Mouse (Mus musculus): ENCODE measurements around the gene Arhgap15. TPM values are rescaled to one million over a fixed set of nuclear protein-coding genes. Genes with fewer than 3 reads are reported as not detected.

Arhgap15 gene
- polyA plus RNA-seq, 1 experiment from 2014 or later = 75.6 TPM

- DNase-seq (ENCODE audit: low spot score) = no peak
These were observed 276.1 kb downstream of the Arhgap15 start for GRCm38 (mm10) chr2:44024704-44025103.

- DNase-seq (ENCODE audit: low spot score) = no peak
These were observed 280.6 kb downstream of the Arhgap15 start for GRCm38 (mm10) chr2:44029035-44029715.

DNA sequence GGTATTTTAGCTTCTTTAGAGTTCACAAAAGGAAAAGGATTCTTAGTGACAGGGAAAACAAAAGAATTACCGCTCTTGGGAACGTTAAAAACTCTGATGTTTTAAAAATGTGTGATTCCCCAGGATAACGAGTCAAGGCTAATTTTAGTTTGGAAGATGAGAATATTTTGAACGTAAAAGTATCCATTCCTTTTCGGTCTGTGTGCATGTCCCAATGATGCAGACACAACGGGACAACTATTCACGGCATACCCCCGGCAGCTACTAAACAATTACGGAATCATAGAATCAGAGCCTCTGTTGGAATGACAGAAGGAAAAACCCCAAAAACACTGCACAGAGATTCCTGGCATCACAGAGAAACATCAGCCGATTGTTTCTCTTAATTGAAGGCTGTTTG is 281.2 kb downstream of the Arhgap15 start:
- no peak for DNase-seq (ENCODE audit: low spot score)

GRCm38 (mm10) chr2:44039522-44040203 is 291.0 kb downstream of the Arhgap15 start:
- DNase-seq (ENCODE audit: low spot score) = no peak

DNA sequence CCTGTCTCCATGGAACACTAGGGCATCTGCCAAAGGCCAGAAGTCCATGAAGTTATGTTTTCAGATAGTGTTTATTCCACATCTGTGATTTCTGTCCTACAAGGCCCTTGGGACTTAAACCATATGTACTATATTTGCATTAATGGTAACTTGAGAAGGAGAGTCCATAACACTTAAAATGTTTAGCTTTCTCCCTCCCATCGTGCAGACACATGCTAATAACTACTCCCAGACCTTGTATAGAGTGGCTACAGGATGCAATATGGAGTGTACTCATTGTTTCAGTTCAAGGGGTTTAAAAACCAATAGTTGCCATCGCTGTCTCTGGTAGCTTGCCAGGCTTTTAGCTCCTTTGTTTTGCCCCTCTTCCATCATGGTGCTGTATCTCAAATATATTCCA is 295.5 kb downstream of the Arhgap15 start:
- no peak for DNase-seq (ENCODE audit: low spot score)

GRCm38 (mm10) chr2:44044634-44045033 is 296.0 kb downstream of the Arhgap15 start:
- no peak for DNase-seq (ENCODE audit: low spot score)

DNA sequence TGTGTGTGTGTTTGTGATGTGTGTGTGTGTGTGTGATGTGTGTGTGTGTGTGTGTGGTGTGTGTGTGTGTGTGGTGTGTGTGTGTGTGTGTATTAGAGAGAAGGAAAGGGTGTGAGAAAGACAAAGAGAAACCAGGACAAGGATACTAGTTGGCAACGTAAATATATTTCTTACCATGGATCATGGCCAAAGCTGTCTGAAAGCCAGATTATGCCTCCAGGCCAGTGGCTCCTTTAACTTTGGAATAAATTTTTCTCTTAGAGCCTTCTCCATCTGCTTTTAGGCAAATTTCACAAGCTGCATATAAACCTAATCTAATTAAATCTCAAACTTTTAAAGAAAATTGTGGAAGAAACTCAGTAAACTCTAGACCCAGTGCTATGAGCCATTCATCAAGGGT is 296.6 kb downstream of the Arhgap15 start:
- DNase-seq (ENCODE audit: low spot score) = no peak

- no peak for DNase-seq (ENCODE audit: low spot score)
These were observed 311.7 kb downstream of the Arhgap15 start for GRCm38 (mm10) chr2:44060306-44060705.

DNA sequence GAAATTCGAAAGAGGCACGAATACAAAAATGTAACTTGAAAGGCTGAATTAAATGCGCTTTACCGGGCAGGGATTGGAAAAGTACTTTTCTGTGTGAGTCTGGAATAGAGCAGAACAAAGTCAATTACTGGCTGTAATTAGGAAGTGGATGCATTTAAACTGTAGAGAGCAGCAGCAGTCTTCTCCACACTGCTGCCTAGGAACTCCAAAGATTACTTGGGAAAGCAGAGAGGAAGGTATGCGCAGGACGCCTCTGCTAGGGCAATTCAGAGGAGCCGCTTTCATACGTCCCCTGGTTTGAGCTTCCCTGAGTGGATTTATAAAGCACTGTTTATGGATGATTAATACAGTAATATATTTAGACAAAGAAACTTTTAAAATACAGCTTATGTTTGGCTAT is 312.1 kb downstream of the Arhgap15 start:
- no peak for DNase-seq (ENCODE audit: low spot score)

DNA sequence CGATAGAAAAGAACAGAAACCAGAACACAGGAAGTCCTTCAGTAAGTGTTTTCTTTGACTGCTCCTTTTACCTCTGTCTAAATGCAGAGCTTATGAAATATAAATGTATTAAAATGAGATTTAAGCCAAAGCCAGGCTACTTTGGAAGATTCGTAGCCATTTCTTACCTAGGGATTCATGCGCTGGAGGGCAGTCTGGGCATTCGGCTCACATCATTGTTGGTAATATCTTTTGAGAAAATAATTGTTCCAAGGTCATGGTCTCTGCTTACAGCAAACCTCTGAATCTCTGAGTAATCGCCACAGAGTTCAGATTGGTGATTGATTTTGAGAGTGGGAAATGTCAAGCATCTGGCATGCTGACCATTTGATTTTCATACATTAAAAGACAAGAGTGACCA is 316.4 kb downstream of the Arhgap15 start:
- no peak for DNase-seq (ENCODE audit: low spot score)

DNA sequence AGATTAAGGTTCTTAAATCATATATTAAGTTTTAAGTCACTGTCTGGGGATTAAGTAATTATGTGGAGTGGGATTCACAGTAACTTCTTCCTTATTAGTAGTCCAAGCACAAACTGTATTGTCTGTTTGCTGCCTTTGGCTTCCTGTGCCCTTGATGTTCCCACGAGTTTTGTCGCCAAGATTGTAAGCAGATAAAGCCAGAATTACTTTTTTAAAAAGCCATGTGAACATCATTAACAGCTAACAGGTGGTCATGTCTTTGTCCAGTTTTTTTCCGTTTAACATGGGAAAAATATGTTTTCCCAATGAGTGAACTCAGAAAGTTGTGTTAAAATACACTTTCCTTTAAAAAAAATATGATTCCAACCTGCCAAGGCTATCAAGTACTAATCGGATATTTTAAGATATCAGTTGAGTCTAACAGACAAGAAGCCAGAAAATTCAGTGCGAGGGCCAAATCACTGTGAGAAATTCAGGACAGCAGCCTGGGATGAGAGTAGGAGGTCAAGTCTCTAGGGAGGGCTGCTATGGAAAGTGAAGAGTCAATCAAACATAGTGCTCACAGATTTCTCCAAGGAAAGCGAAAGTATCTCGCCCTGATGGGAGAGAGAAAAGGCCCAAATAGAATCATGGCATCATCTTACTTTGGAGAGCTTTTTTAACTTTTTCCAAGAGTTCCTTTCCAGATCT is 319.7 kb downstream of the Arhgap15 start:
- DNase-seq (ENCODE audit: low spot score) = no peak

DNA sequence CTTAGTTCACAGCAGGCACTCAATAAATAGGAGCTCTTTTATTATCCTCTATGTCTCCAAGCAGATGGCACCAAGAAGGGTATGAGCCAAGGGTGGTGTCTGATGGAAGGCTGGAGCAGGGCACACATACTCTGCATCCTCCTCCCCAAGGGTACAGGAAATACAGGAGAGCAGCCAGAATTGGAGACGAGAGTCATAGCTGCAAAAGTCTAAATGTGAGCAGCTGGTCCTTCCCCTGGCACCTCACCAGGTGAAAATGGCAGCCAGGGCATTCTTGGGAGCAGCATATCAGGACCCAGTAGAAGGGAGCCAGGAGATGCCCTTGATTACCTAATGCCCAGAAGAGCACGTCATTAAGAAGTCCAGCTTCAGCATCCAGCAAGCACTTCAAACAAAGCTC is 320.3 kb downstream of the Arhgap15 start:
- no peak for DNase-seq (ENCODE audit: low spot score)

GRCm38 (mm10) chr2:44076570-44076969 is 327.9 kb downstream of the Arhgap15 start:
- no peak for DNase-seq (ENCODE audit: low spot score)

DNA sequence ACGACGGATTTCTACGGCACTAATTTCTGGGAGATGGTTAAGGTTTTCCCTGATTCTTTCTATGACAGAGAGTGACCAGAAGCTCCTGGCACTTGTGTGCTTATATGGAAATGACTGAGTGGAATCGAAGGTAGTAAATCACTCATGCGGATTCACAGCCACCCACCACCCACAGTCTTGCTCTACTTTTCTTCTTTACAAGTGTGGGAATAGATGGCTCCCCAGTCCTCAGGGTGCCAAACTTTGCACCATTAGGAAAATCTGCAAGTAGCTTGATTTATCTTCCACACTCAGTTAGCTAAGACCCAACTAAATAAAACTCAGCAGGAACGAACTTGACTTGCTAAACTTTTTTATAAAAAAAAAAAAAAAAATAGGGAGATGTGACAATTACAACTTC is 331.9 kb downstream of the Arhgap15 start:
- DNase-seq (ENCODE audit: low spot score) = no peak

GRCm38 (mm10) chr2:44081241-44081640 is 332.6 kb downstream of the Arhgap15 start:
- DNase-seq (ENCODE audit: low spot score) = no peak

DNA sequence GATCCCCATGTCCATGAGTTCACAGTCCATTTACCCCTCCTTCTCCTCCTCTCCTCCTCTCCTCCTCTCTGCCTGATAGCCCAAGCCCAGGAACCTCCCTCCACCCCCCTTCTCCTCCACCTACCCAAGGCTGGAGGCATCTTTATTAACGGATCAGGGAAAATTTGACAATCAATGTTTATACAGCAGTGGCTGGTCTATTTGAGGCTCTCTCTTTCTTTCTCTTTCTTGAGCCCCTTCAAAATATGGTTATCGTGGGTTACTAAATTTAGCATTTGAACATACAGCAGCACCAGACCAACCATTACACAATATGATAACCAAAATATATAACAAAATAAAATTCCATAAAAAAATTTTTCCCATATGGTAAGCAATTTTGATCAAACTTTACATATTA is 335.8 kb downstream of the Arhgap15 start:
- no peak for DNase-seq (ENCODE audit: low spot score)

DNA sequence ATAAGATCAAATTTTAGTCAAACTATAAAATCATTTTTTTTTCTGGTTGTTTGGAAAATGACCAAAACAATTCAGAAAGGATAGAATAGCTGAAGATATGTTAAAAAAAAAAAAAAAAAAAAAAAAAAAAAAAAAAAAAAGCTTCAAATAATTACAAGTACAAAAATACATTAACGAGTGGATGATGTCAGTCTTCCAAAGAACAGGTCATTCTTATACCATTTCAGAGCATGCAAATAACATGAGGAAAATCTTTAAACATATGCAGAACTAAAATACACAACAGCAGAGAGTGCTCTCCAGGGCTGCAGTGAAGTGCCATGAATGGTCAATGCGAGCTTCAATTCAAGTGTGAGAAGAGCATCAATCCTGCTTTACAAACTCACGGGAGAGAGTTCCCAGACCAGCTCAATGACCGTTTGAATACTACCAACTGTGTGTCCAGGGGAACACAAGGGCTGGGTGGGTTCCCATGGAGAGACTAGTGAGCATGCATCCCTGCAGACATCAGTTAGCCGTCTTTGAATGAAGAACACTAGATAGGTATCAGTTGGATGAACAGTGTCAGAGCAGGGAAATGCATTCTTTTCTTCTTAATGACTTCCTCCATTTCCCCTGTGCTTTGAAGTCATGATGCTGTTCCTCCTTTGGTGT is 337.9 kb downstream of the Arhgap15 start:
- DNase-seq (ENCODE audit: low spot score) = no peak

DNA sequence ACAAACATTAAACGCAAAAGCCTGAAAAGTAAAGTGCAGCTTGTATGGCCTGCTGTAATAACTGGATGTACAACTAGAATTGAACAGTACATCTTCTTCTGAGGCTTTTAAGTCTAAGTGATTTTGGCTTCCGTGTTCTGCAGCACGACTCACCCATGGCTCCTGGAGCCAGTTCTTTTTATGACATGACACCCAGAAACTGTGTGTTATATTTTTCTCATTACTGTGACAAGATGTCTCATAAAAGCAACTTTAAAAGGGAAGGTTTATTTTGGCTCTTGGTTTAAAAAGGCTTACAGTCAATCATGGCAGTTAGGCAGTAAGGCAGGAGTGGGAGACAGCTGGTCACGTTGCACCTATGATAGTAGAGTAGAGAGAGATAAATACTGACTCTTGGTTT is 349.9 kb downstream of the Arhgap15 start:
- DNase-seq (ENCODE audit: low spot score) = no peak

DNA sequence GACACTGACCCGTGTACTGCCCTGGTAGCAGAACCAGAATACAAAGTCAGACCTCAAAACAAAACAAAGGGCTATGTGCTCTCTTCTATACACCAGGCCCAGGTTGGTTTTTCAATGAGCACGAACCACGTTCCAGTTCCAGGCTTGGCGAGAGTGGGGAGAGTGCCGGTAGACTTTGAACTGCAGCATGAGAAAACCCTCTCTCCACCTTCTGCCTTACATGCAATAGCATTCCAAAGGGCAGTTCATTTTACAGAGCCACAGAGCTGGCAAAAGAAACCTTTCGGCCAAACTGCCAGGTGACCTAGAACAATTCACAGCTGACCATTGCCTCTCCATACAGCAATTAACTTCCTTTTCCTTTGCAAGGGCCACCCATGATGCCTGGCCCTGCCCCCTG is 353.7 kb downstream of the Arhgap15 start:
- DNase-seq (ENCODE audit: low spot score) = no peak

- no peak for DNase-seq (ENCODE audit: low spot score)
These were observed 354.7 kb downstream of the Arhgap15 start for GRCm38 (mm10) chr2:44103321-44103720.

DNA sequence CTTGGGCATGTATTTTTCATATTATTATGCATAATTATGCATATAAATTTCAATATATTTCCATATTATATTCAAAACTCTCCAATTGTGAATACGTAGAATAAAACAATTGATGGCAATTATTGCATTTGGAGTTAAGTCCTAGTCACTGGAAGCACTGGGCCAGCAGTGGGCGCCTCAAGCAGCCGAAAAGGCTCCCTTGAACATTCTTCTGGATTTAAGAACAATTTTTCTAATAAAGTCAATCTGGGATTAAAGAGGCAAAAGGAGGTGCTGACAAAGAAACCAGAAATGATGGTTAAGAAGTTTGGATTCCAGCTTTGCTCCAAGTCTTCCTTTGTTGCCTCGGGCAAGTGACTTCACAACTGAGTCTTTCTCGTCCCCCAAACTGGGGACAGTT is 355.1 kb downstream of the Arhgap15 start:
- DNase-seq (ENCODE audit: low spot score) = no peak
